Mouse (Mus musculus) brain, embryonic 14.5 days (tissue): ENCODE measurements around the gene Saa2.

Experiments used
- CTCF ChIP-seq: fragments of 200-500 bp; IDR thresholded peaks from 2 replicates; pipeline ENCODE4 v1.5.1; 2012; ENCODE audit warnings: inconsistent platforms, mild to moderate bottlenecking, moderate library complexity, borderline replicate concordance; ENCODE audit not compliant: insufficient read depth, insufficient read length; ENCODE audit errors: extremely low read depth
- POLR2A ChIP-seq: fragments of 200-500 bp; IDR thresholded peaks from 2 replicates; pipeline ENCODE4 v1.6.1; 2012; ENCODE audit warnings: mild to moderate bottlenecking, inconsistent platforms, borderline replicate concordance; ENCODE audit not compliant: poor library complexity, insufficient read depth, insufficient read length, severe bottlenecking; ENCODE audit errors: extremely low read depth

DNA sequence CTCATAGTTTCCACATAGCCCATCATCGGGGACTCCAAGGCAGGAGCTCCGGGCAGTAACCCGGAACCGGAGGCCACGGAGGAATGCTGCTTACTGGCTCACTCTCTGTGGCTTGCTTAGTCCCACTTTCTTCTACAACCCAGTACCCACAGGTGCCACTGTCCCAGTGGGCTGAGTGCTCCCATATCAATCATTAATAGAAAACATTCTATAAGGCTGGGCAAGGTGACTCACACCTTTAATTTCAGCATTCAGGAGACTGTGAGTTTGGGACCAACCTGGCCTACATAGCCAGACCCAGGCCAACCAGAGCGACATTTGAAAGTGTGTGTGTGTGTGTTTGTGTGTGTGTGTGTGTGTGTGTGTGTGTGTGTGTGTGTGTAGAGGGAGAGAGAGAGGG, 28.2 kb upstream of the Saa2 start:
- TF ChIP-seq CTCF (no peak), POLR2A (no peak)
